Mouse (Mus musculus): ENCODE data around the gene Dnajc7. TPM values are rescaled to one million over a fixed set of nuclear protein-coding genes. Genes with fewer than 3 reads are reported as not detected.

Dnajc7 gene
- polyA plus RNA-seq, 1 experiment, result 165 TPM

DNA sequence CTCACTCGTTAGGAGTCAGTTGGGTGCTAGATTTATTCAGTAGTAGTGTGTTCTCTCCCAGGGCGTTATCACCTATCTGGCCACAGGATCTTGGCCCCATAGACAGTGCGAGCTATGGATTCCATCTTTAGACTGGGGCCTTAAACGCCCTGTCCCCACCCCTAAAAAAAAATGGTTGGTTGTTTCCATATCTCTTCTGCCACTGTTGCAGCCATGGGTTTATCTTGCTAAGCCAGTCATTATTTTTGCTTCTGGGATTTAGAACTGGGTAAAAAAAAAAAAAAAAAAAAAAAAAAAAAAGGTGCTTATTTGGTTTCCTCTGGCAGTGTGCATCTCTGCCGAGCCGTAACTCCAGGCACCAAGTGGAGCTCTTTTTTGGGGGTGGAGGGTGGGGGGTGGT lies 55.3 kb downstream of the Dnajc7 start:
- H3K27ac ChIP-seq (ENCODE audit: insufficient read depth, low read length), result no peak overlapping the region
- H3K4me3 ChIP-seq (ENCODE audit: insufficient read depth, low read length), result no peak overlapping the region

GRCm38 (mm10) chr11:100564297-100564696 lies 55.7 kb downstream of the Dnajc7 start:
- Histone ChIP-seq H3K4me3 (ENCODE audit: insufficient read depth, low read length) (no peak overlapping the region), H3K4me1 (ENCODE audit: control insufficient read depth, insufficient read depth, low read length) (no peaks in the 10 kb centered on the region), H3K27ac (ENCODE audit: insufficient read depth, low read length) (no peak overlapping the region)
- TF ChIP-seq CTCF (IDR thresholded peaks at IDR 0.05; ENCODE audit: extremely low read depth, insufficient read depth, low read length) (no peak), POLR2A (IDR thresholded peaks at IDR 0.05; ENCODE audit: extremely low read depth, insufficient read depth, low read length) (peak; percentile 83; the same call in 1 of the 2 replicates)

More for the DNA sequence above, 55.3 kb downstream of the Dnajc7 start:
- H3K4me1 ChIP-seq (ENCODE audit: control insufficient read depth, insufficient read depth, low read length), result no peaks in the 10 kb centered on the region
- no peak for TF ChIP-seq POLR2A (IDR thresholded peaks at IDR 0.05; ENCODE audit: extremely low read depth, insufficient read depth, low read length)
- TF ChIP-seq CTCF (IDR thresholded peaks at IDR 0.05; ENCODE audit: extremely low read depth, insufficient read depth, low read length), result no peak

GRCm38 (mm10) chr11:100561748-100562147 lies 58.2 kb downstream of the Dnajc7 start:
- TF ChIP-seq CTCF (IDR thresholded peaks at IDR 0.05; ENCODE audit: extremely low read depth, insufficient read depth, low read length), result no peak
- TF ChIP-seq POLR2A (IDR thresholded peaks at IDR 0.05; ENCODE audit: extremely low read depth, insufficient read depth, low read length), result no peak
- no peaks in the 10 kb centered on the region for H3K4me1 ChIP-seq (ENCODE audit: control insufficient read depth, insufficient read depth, low read length)
- H3K4me3 ChIP-seq (ENCODE audit: insufficient read depth, low read length), result no peak overlapping the region
- H3K27ac ChIP-seq (ENCODE audit: insufficient read depth, low read length), result no peak overlapping the region

DNA sequence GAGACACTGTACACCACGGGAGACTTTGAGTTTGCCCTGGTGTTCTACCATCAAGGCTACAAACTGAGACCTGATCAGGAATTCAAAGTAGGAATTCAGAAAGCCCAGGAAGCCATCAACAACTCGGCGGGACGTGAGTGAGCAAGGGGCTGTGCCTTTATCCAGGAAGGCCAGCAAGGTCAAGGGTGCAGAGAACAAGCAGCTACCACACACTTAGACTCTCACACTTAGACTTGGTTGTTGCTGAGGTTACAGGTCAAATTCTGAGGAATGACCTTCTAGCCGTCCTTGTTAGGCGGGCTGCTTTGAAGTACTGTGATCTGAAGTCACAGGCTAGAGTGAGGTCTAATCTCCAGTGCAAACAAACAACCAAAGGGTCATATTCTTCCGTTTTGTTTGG lies 60.5 kb downstream of the Dnajc7 start:
- TF ChIP-seq POLR2A (IDR thresholded peaks at IDR 0.05; ENCODE audit: extremely low read depth, insufficient read depth, low read length) (no peak), CTCF (IDR thresholded peaks at IDR 0.05; ENCODE audit: extremely low read depth, insufficient read depth, low read length) (no peak)
- no peak overlapping the region for H3K27ac ChIP-seq (ENCODE audit: insufficient read depth, low read length)
- H3K4me1 ChIP-seq (ENCODE audit: control insufficient read depth, insufficient read depth, low read length), result no peaks in the 10 kb centered on the region
- no peak overlapping the region for H3K4me3 ChIP-seq (ENCODE audit: insufficient read depth, low read length)

DNA sequence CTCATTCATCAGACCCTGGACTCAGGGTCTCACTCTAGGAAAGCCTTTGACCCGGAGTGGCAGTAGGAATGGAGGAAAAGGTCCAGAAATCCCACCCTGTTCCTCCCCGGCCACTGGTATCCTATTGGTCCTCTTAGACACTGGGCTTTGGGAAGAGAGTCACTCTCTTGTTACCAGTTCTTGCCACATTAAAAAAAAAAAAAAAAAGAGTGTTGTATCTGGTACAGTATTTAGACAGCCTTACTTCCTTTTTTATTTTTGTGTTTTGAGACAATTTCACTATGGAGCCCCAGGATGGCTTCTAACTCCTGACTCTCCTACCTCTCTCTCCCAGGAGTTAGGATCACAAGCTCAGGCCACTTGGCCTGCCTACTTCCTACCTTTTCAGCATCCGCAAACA lies 62.4 kb downstream of the Dnajc7 start:
- H3K4me3 ChIP-seq (ENCODE audit: insufficient read depth, low read length), result no peak overlapping the region
- H3K27ac ChIP-seq (ENCODE audit: insufficient read depth, low read length), result no peak overlapping the region
- TF ChIP-seq POLR2A (IDR thresholded peaks at IDR 0.05; ENCODE audit: extremely low read depth, insufficient read depth, low read length) (no peak), CTCF (IDR thresholded peaks at IDR 0.05; ENCODE audit: extremely low read depth, insufficient read depth, low read length) (no peak)
- no peaks in the 10 kb centered on the region for H3K4me1 ChIP-seq (ENCODE audit: control insufficient read depth, insufficient read depth, low read length)

- Histone ChIP-seq H3K4me1 (ENCODE audit: control insufficient read depth, insufficient read depth, low read length) (no peaks in the 10 kb centered on the region), H3K27ac (ENCODE audit: insufficient read depth, low read length) (no peak overlapping the region), H3K4me3 (ENCODE audit: insufficient read depth, low read length) (no peak overlapping the region)
- TF ChIP-seq POLR2A (IDR thresholded peaks at IDR 0.05; ENCODE audit: extremely low read depth, insufficient read depth, low read length) (no peak), CTCF (IDR thresholded peaks at IDR 0.05; ENCODE audit: extremely low read depth, insufficient read depth, low read length) (peak; percentile 69)
Observed at GRCm38 (mm10) chr11:100555583-100555982, 64.4 kb downstream of the Dnajc7 start.

- Histone ChIP-seq H3K4me3 (ENCODE audit: insufficient read depth, low read length) (no peak overlapping the region), H3K4me1 (ENCODE audit: control insufficient read depth, insufficient read depth, low read length) (no peaks in the 10 kb centered on the region)
- TF ChIP-seq CTCF (IDR thresholded peaks at IDR 0.05; ENCODE audit: extremely low read depth, insufficient read depth, low read length) (no peak), POLR2A (IDR thresholded peaks at IDR 0.05; ENCODE audit: extremely low read depth, insufficient read depth, low read length) (no peak)
Observed at GRCm38 (mm10) chr11:100552842-100553241, 67.1 kb downstream of the Dnajc7 start.

DNA sequence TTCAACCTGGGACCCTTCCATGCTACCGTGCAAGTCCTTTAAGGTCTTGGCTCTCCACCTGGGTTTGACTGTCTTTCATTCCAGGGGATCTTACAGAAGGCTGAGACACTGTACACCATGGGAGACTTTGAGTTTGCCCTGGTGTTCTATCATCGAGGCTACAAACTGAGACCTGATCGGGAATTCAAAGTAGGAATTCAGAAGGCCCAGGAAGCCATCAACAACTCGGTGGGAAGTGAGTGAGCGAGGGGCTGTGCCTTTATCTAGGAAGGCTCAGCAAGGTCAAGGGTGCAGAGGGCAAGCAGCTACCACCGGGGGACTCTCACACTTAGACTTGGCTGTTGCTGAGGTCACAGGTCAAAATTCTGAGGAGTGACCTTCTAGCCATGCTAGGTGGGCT lies 69.9 kb downstream of the Dnajc7 start:
- Histone ChIP-seq H3K27ac (ENCODE audit: insufficient read depth, low read length) (no peak overlapping the region), H3K4me3 (ENCODE audit: insufficient read depth, low read length) (no peak overlapping the region), H3K4me1 (ENCODE audit: control insufficient read depth, insufficient read depth, low read length) (no peaks in the 10 kb centered on the region; the same call in 1 of the 2 replicates)
- TF ChIP-seq POLR2A (IDR thresholded peaks at IDR 0.05; ENCODE audit: extremely low read depth, insufficient read depth, low read length) (no peak), CTCF (IDR thresholded peaks at IDR 0.05; ENCODE audit: extremely low read depth, insufficient read depth, low read length) (no peak)

More at GRCm38 (mm10) chr11:100552842-100553241, 67.1 kb downstream of the Dnajc7 start:
- H3K27ac ChIP-seq (ENCODE audit: insufficient read depth, low read length), result no peak overlapping the region

GRCm38 (mm10) chr11:100549466-100549865 lies 70.5 kb downstream of the Dnajc7 start:
- no peak for TF ChIP-seq CTCF (IDR thresholded peaks at IDR 0.05; ENCODE audit: extremely low read depth, insufficient read depth, low read length)
- TF ChIP-seq POLR2A (IDR thresholded peaks at IDR 0.05; ENCODE audit: extremely low read depth, insufficient read depth, low read length), result no peak
- Histone ChIP-seq H3K4me1 (ENCODE audit: control insufficient read depth, insufficient read depth, low read length) (no peaks in the 10 kb centered on the region; the same call in 1 of the 2 replicates), H3K27ac (ENCODE audit: insufficient read depth, low read length) (no peak overlapping the region), H3K4me3 (ENCODE audit: insufficient read depth, low read length) (no peak overlapping the region)

GRCm38 (mm10) chr11:100548141-100548540 lies 71.8 kb downstream of the Dnajc7 start:
- H3K27ac ChIP-seq (ENCODE audit: insufficient read depth, low read length), result no peak overlapping the region
- TF ChIP-seq CTCF (IDR thresholded peaks at IDR 0.05; ENCODE audit: extremely low read depth, insufficient read depth, low read length), result no peak
- TF ChIP-seq POLR2A (IDR thresholded peaks at IDR 0.05; ENCODE audit: extremely low read depth, insufficient read depth, low read length), result no peak

More at GRCm38 (mm10) chr11:100548141-100548540, 71.8 kb downstream of the Dnajc7 start:
- H3K4me1 ChIP-seq (ENCODE audit: control insufficient read depth, insufficient read depth, low read length), result no peaks in the 10 kb centered on the region; the same call in 1 of the 2 replicates
- H3K4me3 ChIP-seq (ENCODE audit: insufficient read depth, low read length), result no peak overlapping the region
